Mouse (Mus musculus) myocyte (in vitro differentiated cells): ENCODE measurements around the gene Tnfrsf12a.

Experiments
- MYOD1 ChIP-seq, 3 experiments: IDR thresholded peaks; one replicate each; pipeline ENCODE4 v1.6.1; 2011; ENCODE audit warnings: control low read depth in 2 of 3, low read depth in 2 of 3, mild to moderate bottlenecking in 2 of 3, moderate library complexity in 1 of 3; ENCODE audit not compliant: insufficient read length in 2 of 3, control insufficient read depth in 1 of 3
- POLR2A ChIP-seq: IDR thresholded peaks from one replicate; pipeline ENCODE4 v1.6.1; 2011; ENCODE audit warnings: low read depth, mild to moderate bottlenecking, control low read depth, moderate library complexity; ENCODE audit not compliant: insufficient read length

DNA sequence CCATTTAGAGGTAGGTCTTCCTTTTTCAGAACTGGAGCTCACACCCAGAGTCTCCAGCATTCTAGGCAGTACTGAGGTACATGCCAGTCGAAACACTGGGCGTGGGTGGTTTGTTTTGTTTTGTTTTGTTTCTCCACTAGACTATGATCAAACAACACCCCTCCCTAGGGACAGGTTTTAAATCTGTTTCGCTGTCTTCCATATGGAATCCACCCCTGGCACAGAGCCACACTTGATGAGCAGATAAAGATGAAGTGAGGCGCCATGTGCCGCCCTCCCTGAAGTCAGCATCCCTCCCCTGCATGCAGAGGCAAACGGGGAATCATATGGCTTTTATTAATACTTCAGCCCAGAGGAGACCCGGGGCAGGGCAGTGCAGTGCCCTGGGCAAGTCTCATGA, 27.5 kb upstream of the Tnfrsf12a start:
- TF ChIP-seq MYOD1 (IDR thresholded peaks at IDR 0.05; ENCODE audit: control insufficient read depth in 1 of 3, insufficient read length in 2 of 3, low read depth in 2 of 3): no peak
- TF ChIP-seq POLR2A: no peak
